Mouse (Mus musculus) limb, embryonic 15.5 days (tissue): ENCODE results near the gene Fchsd2. TPM values are rescaled to one million over a fixed set of nuclear protein-coding genes. Genes with fewer than 3 reads are reported as not detected.

Experiments used
- ATAC-seq: fragments of 200-750 bp; cut with Nextera tagmentation; 2 replicates; pipeline ENCODE4 v1.8.0; 2017; ENCODE audit warnings: low read depth, moderate TSS enrichment; ENCODE audit not compliant: insufficient number of reproducible peaks, low FRiP score, low TSS enrichment
- H3K27ac ChIP-seq: fragments of 300-500 bp; sonication (generic); 2 replicates; pipeline ENCODE4 v1.5.1; 2015; ENCODE audit warnings: moderate library complexity, mild to moderate bottlenecking, inconsistent platforms
- H3K27me3 ChIP-seq: fragments of 300-500 bp; sonication (generic); 2 replicates; pipeline ENCODE4 v1.6.1; 2015; ENCODE audit warnings: inconsistent platforms
- H3K36me3 ChIP-seq: fragments of 300-500 bp; sonication (generic); 2 replicates; pipeline ENCODE4 v1.6.1; 2015; ENCODE audit warnings: inconsistent platforms
- H3K4me1 ChIP-seq: fragments of 300-500 bp; sonication (generic); 2 replicates; pipeline ENCODE4 v1.6.1; 2015; ENCODE audit warnings: inconsistent platforms
- H3K4me2 ChIP-seq: fragments of 300-500 bp; sonication (generic); 2 replicates; pipeline ENCODE4 v1.6.1; 2015; ENCODE audit warnings: mild to moderate bottlenecking, inconsistent platforms
- H3K4me3 ChIP-seq: fragments of 300-500 bp; sonication (generic); 2 replicates; pipeline ENCODE4 v1.5.1; 2015; ENCODE audit warnings: mild to moderate bottlenecking, inconsistent platforms
- H3K9ac ChIP-seq: fragments of 300-500 bp; sonication (generic); 2 replicates; pipeline ENCODE4 v1.6.1; 2015; ENCODE audit warnings: inconsistent platforms
- H3K9me3 ChIP-seq: fragments of 300-500 bp; sonication (generic); 2 replicates; pipeline ENCODE4 v1.6.1; 2016; ENCODE audit warnings: inconsistent platforms
- WGBS: fragments of 180-500 bp; shearing (Covaris S2); methylation state at CpG from one replicate; pipeline ENCODE4 v1.1.7; 2015; 5-methylcytosine and 5-hydroxymethylcytosine counted together
- polyA plus RNA-seq: library from polyadenylated mRNA; unstranded; fragments of >200 nt; fragmentation: Nextera tagmentation; extraction: Ambion mirVana; gene quantifications from 2 replicates; pipeline ENCODE4 v1.2.1, GENCODE M21; 2015

Fchsd2 gene
- 17.4 and 18.4 TPM in 2 replicates for polyA plus RNA-seq

GRCm38 (mm10) chr7:101092618-101093017 lies at the start of gene Fchsd2:
TSS of gene Fchsd2 (plus strand) at chr7:101092863.
- Histone ChIP-seq H3K27ac (peak within 1 kb of the TSS; percentile 24; the same call in 1 of the 2 replicates), H3K4me3 (no peak within 1 kb of the TSS), H3K9me3 (no peaks in the 10 kb centered on the region), H3K9ac (no peak within 1 kb of the TSS), H3K4me2 (no peak within 1 kb of the TSS), H3K4me1 (0 out of 2 replicates have a peak, but pooled peaks cover 7% of the 10 kb centered on the region), H3K27me3 (no peaks in the 10 kb centered on the region), H3K36me3 (no peaks in the 10 kb centered on the region)
- WGBS = 56% methylated on average over 7 of the region's 7 CpGs
- no peak for ATAC-seq

- Histone ChIP-seq H3K4me3 (no peak overlapping the region), H3K9me3 (no peaks in the 10 kb centered on the region), H3K27ac (no peak overlapping the region), H3K36me3 (no peaks in the 10 kb centered on the region), H3K4me1 (peaks cover 4% of the 10 kb centered on the region; the same call in 1 of the 2 replicates), H3K27me3 (no peaks in the 10 kb centered on the region), H3K4me2 (no peak overlapping the region), H3K9ac (no peak overlapping the region)
- ATAC-seq = no peak
- WGBS = 60% methylated on average over 8 of the region's 8 CpGs
Measured at GRCm38 (mm10) chr7:101043846-101044541, 48.7 kb upstream of the Fchsd2 start.

- no peak for ATAC-seq
- H3K4me1 ChIP-seq = 0 out of 2 replicates have a peak, but pooled peaks cover 6% of the 10 kb centered on the region
- no peaks in the 10 kb centered on the region for H3K36me3 ChIP-seq
- H3K9ac ChIP-seq = no peak overlapping the region
- no peak overlapping the region for H3K27ac ChIP-seq
- 66% methylated on average over 5 of the region's 5 CpGs for WGBS
- no peak overlapping the region for H3K4me2 ChIP-seq
- H3K27me3 ChIP-seq = no peaks in the 10 kb centered on the region
- no peak overlapping the region for H3K4me3 ChIP-seq
- no peaks in the 10 kb centered on the region for H3K9me3 ChIP-seq
Measured at GRCm38 (mm10) chr7:101048247-101048646, 44.4 kb upstream of the Fchsd2 start.

- ATAC-seq = no peak
- 78% methylated on average over 7 of the region's 7 CpGs for WGBS
- Histone ChIP-seq H3K27ac (no peak overlapping the region), H3K9me3 (no peaks in the 10 kb centered on the region), H3K36me3 (no peaks in the 10 kb centered on the region), H3K9ac (no peak overlapping the region), H3K4me3 (no peak overlapping the region), H3K4me2 (no peak overlapping the region), H3K27me3 (no peaks in the 10 kb centered on the region), H3K4me1 (0 out of 2 replicates have a peak, but pooled peaks cover 6% of the 10 kb centered on the region)
Measured at GRCm38 (mm10) chr7:101049326-101050087, 43.2 kb upstream of the Fchsd2 start.

DNA sequence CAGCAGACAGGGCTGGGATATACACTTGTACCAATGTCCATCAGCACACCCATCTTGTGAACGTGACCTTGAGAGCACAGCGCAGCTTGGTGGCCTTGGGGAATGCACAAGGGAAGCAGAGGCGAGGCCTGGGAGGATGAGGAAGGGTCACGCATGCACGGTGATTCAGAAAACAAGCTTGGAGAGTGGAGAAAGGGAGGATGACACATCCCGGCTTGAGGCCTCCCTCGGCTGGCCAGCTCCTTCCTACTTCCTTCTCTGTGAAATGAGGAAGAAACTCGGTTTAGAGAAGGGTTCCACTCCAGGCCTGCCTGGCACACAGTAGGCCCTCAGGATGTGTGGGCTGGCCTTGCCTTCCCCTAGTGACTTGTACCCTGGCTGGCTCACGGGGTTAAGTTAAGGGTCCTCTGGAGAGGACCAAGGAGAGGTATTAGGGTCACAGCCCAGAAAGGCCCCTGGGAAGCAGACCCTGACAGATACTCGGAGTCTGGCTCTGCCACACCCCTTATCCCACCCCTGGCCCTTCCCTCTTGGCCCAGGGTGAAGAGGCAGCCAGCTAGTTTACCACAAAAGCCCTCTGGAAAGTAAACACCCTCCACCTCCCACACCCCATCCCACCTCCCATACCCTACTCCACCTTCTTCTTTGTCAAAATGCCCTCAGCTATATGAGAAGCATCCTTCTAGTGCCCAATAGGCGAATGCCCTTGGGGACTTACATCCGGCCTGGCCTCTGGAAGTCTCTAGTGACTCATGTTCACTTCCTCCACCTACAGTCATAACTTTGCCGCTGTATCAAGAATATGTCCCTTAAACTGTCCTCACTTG lies 41.7 kb upstream of the Fchsd2 start:
- 67% methylated on average over 13 of the region's 13 CpGs for WGBS
- Histone ChIP-seq H3K4me3 (no peak overlapping the region), H3K27me3 (no peaks in the 10 kb centered on the region), H3K9ac (no peak overlapping the region), H3K9me3 (no peaks in the 10 kb centered on the region), H3K36me3 (no peaks in the 10 kb centered on the region), H3K27ac (no peak overlapping the region), H3K4me1 (0 out of 2 replicates have a peak, but pooled peaks cover 6% of the 10 kb centered on the region), H3K4me2 (no peak overlapping the region)
- 0 out of 2 replicates have a peak, but pooled peaks have one; percentile 28 for ATAC-seq

DNA sequence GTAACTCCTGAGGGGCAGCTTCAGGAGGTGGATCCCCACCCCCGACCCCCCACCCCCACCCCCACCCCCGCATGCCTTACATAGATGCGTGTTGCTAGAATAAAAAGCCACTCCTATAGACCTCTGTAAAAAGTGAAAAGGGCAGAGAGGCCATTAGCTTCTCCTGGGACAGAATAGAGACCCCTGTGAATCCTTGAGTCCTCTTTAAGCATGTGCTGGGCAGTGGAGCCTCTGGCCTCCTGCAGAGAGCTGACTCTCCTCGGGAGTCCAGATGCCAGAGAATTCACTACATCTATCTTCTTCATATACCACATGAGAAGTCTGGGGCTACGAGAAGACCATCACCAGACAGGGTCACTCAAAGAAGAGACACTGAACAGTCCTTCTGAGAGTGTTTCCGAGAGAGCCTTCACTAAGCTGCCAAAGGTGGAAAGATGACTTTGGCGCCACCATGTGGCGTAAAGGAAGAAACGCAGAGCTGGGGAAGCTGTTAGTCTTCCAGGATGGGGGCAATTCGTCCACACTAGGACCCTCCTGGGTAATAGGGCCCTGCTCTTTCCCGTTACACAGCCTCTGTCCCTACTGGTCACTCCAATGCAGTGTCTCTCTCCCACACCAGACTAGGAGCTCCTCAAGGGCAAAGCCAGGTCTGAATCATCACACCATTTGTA lies 41.0 kb upstream of the Fchsd2 start:
- Histone ChIP-seq H3K9me3 (no peaks in the 10 kb centered on the region), H3K4me1 (0 out of 2 replicates have a peak, but pooled peaks cover 6% of the 10 kb centered on the region), H3K4me2 (no peak overlapping the region), H3K36me3 (no peaks in the 10 kb centered on the region), H3K4me3 (no peak overlapping the region), H3K27ac (no peak overlapping the region), H3K27me3 (no peaks in the 10 kb centered on the region), H3K9ac (0 out of 2 replicates have a peak overlapping the region, but pooled peaks have one; percentile 4)
- WGBS = 19% methylated on average over 11 of the region's 11 CpGs
- ATAC-seq = 0 out of 2 replicates have a peak, but pooled peaks have one; percentile 20

DNA sequence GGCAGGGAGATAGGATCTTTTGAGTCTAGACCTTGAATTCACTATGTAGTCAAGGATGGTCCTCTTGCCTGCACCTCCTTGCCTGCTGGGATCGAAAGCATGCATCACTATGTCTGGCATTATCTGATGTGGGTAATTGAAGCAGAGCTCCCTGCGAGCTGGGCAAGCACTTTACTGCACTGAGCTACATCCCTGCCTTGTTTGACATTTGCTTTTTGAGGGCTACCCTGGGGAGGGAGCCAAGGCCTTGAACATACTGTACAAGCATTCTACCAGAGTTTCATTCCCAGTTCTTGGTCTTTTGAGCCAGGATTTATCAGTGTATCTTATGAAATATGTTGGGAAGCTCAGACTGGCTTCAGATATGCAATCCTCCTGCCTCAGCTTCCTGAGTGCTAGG lies 39.5 kb upstream of the Fchsd2 start:
- H3K4me1 ChIP-seq = 0 out of 2 replicates have a peak, but pooled peaks cover 6% of the 10 kb centered on the region
- no peak overlapping the region for H3K4me2 ChIP-seq
- no peaks in the 10 kb centered on the region for H3K36me3 ChIP-seq
- WGBS = 58% methylated on average over 2 of the region's 2 CpGs
- H3K4me3 ChIP-seq = no peak overlapping the region
- no peaks in the 10 kb centered on the region for H3K27me3 ChIP-seq
- no peaks in the 10 kb centered on the region for H3K9me3 ChIP-seq
- no peak for ATAC-seq
- no peak overlapping the region for H3K27ac ChIP-seq
- no peak overlapping the region for H3K9ac ChIP-seq

DNA sequence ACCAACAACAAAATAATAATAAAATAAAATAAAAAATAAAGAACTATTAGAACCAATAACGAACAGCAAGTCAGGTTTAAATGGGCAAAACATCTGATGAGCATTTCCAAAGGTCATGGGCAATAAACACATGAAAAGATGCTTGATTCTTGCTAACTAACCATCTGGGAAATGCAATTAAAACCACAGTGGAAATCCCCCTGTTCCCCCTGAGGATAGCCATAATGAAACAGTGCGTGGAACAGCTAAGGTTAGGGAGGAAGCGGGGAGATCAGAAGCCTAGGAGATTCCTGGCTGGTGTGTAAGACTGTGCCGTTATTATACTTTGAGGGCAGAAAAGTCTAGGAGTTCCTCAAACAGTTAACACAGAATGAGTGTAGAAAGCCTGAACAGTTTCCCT lies 35.4 kb upstream of the Fchsd2 start:
- Histone ChIP-seq H3K27me3 (0 out of 2 replicates have a peak, but pooled peaks cover 3% of the 10 kb centered on the region), H3K4me3 (no peak overlapping the region), H3K4me1 (peaks cover 12% of the 10 kb centered on the region), H3K36me3 (no peaks in the 10 kb centered on the region), H3K27ac (no peak overlapping the region), H3K9ac (no peak overlapping the region), H3K4me2 (no peak overlapping the region), H3K9me3 (no peaks in the 10 kb centered on the region)
- no peak for ATAC-seq
- 23% methylated on average over 4 of the region's 4 CpGs for WGBS

DNA sequence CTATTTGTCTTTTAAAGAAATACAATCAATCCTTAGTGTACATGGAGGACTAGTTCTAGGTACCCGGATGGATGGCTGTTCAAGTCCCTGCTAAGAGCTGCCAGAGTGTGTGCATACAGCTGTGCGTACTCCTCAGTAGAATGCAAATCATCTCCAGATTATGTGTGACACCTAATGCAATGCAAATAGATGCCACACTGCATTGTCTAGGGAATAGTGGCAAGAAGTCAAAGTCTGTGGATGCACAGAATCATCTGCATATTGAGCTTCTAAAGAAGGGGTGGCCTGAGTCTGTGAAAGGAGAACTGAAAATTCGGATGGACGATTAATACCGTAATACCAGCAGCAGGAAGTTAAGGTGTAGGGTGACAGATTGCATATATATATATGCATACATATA lies 33.5 kb upstream of the Fchsd2 start:
- Histone ChIP-seq H3K4me1 (peaks cover 13% of the 10 kb centered on the region), H3K27ac (no peak overlapping the region), H3K36me3 (no peaks in the 10 kb centered on the region), H3K9ac (no peak overlapping the region), H3K9me3 (no peaks in the 10 kb centered on the region), H3K4me2 (no peak overlapping the region), H3K4me3 (no peak overlapping the region), H3K27me3 (0 out of 2 replicates have a peak, but pooled peaks cover 3% of the 10 kb centered on the region)
- 87% methylated on average over 5 of the region's 5 CpGs for WGBS
- no peak for ATAC-seq

GRCm38 (mm10) chr7:101060476-101060875 lies 32.2 kb upstream of the Fchsd2 start:
- Histone ChIP-seq H3K36me3 (no peaks in the 10 kb centered on the region), H3K4me2 (no peak overlapping the region), H3K27ac (no peak overlapping the region), H3K9ac (no peak overlapping the region), H3K27me3 (0 out of 2 replicates have a peak, but pooled peaks cover 3% of the 10 kb centered on the region), H3K4me3 (no peak overlapping the region), H3K9me3 (no peaks in the 10 kb centered on the region), H3K4me1 (peaks cover 13% of the 10 kb centered on the region)
- no peak for ATAC-seq
- 63% methylated on average over 5 of the region's 5 CpGs for WGBS

GRCm38 (mm10) chr7:101061381-101061780 lies 31.3 kb upstream of the Fchsd2 start:
- H3K9me3 ChIP-seq = no peaks in the 10 kb centered on the region
- 0 out of 2 replicates have a peak, but pooled peaks cover 3% of the 10 kb centered on the region for H3K27me3 ChIP-seq
- peaks cover 13% of the 10 kb centered on the region for H3K4me1 ChIP-seq
- H3K36me3 ChIP-seq = no peaks in the 10 kb centered on the region
- 0 out of 2 replicates have a peak overlapping the region, but pooled peaks have one; percentile 5 for H3K4me3 ChIP-seq
- peak overlapping the region; percentile 79; the same call in 1 of the 2 replicates for H3K27ac ChIP-seq
- WGBS = 9% methylated on average over 17 of the region's 17 CpGs
- ATAC-seq = no peak
- no peak overlapping the region for H3K9ac ChIP-seq
- peak overlapping the region; percentile 34 for H3K4me2 ChIP-seq
